Mouse (Mus musculus): ENCODE measurements around the gene Ndufa11.

DNA sequence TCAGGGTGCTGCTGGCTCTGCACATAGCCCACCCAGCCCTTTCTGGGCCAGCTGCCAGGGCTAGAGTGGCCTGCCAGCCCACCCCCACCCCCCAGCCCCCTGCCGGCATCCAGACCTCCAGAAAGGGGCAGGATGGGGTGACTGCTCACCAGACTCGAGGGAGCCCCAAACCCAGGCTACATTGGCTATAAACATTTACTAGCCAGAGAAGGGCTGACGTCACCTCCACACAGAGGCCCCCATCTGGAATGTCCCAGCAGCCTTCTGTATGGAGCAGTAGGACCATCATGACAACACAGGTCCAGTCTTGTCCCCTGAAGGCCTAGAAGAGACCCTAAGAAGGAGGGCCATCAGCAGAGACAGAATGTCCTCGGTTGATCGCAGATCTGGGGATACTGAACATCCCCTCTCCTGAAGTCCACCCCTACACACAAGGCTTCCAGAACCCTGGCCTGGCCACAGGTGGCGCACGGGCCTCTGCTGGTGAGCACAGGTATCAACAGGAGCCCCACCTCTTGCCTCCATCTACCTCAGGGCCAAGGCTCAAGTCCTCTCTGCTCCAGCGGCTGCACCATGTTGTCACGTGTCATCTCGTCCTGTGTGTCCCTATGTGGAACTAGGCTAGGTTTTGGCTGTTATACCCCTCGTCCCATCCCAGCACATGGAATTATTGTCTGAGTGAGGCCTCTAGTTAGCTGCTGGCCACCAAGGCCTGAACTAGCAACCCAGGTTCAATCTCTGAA, 6.0 kb downstream of the Ndufa11 start:
- TF ChIP-seq CTCF (IDR thresholded peaks at IDR 0.05; ENCODE audit: low read depth) (peak; percentile 21; the same call in 1 of the 2 replicates), EP300 (IDR thresholded peaks at IDR 0.05; ENCODE audit: low read depth) (no peak)
